ENCODE assay signal across 8 mouse cellular contexts in the genomic region with DNA sequence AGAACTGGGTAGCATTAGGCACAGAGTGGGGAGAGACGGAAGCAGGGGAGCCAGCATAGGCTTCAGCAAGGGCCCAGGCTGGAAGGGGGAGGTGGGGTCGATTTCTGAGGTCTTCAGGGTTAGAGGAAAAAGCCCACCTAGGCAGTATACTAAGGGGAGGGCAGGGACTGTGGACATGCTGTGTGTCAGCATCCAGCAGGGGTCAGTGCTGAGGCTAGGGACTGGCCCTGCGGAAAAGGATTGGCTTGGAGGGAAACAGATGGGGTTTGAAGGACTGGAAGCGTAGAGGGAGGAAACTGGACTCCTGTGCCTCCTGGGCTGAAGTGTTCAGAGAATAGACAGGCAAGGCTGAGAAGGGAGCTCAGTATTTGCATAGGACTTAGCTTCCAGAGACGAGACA.
DNase-seq lines count a peak whose midpoint lies in the region; ATAC-seq lines count a peak whose summit lies in the region.

No protein-coding gene starts in this region.

- peak; percentile 90 for DNase-seq in 416B (ENCODE audit: low read depth)
- DNase-seq in ES-CJ7 (ENCODE audit: low read depth, low spot score) = peak; percentile 62
- DNase-seq in embryo, embryonic 10.5 days (ENCODE audit: low spot score) = peak; percentile 85
- DNase-seq in heart, adult 8-10 months (ENCODE audit: low spot score) = peak; percentile 68
- DNase-seq in lung, postnatal 36 days = peak; percentile 85
- DNase-seq in splenic B cell, adult 2 months (ENCODE audit: low read depth, low spot score) = peak; percentile 24
- DNase-seq in B cell, adult 2 months = no peak

- peak overlapping the region; percentile 14; the same call in 1 of the 2 replicates for H3K27ac ChIP-seq in kidney, embryonic 14.5 days (ENCODE audit: low read depth, low read length)

- H3K9me3 ChIP-seq in kidney, embryonic 14.5 days (ENCODE audit: control insufficient read depth, low read length) = no peaks in the 10 kb centered on the region

- peaks cover 6% of the 10 kb centered on the region for H3K36me3 ChIP-seq in kidney, embryonic 14.5 days (ENCODE audit: control insufficient read depth, insufficient read depth, low read length)
- H3K36me3 ChIP-seq in splenic B cell, adult 2 months (ENCODE audit: control insufficient read depth, insufficient read depth, low read length, poor library complexity, severe bottlenecking) = peaks cover 20% of the 10 kb centered on the region

- H3K9ac ChIP-seq in kidney, embryonic 14.5 days (ENCODE audit: low read depth, low read length) = 0 out of 2 replicates have a peak overlapping the region, but pooled peaks have one; percentile 12

- H3K27me3 ChIP-seq in kidney, embryonic 14.5 days (ENCODE audit: control insufficient read depth, insufficient read depth, low read length) = no peaks in the 10 kb centered on the region
- no peaks in the 10 kb centered on the region for H3K27me3 ChIP-seq in splenic B cell, adult 2 months (ENCODE audit: control insufficient read depth, insufficient read depth, low read length, poor library complexity, severe bottlenecking)

- no peak overlapping the region for H3K4me2 ChIP-seq in kidney, embryonic 14.5 days (replicated peaks; ENCODE audit: low read depth, low read length)

- WGBS in kidney, embryonic 14.5 days = 31% methylated on average over 5 of the region's 5 CpGs

- peaks cover 14% of the 10 kb centered on the region for H3K4me1 ChIP-seq in kidney, embryonic 14.5 days (ENCODE audit: control insufficient read depth, insufficient read depth, low read length)

- peak; percentile 63 for ATAC-seq in kidney, embryonic 14.5 days (ENCODE audit: low FRiP score, low TSS enrichment)

- H3K4me3 ChIP-seq in kidney, embryonic 14.5 days (ENCODE audit: low read length) = no peak overlapping the region

Comparison
In these comparisons a context has a peak if more than half of its experiments do, and no peak if none do; other contexts are left out.
1. DNase-seq: peak in 416B (single experiment), ES-CJ7 (single experiment), embryo, embryonic 10.5 days (single experiment), heart, adult 8-10 months (single experiment), lung, postnatal 36 days (single experiment) and splenic B cell, adult 2 months (single experiment); none in B cell, adult 2 months (0 of 2).